Mouse (Mus musculus) retina, postnatal 1 day (tissue): ENCODE measurements around the gene Zfp189.

Experiments
- DNase-seq: peaks from one replicate; pipeline ENCODE4 v3.0.0-alpha.2; 2012

The Zfp189 gene

DNA sequence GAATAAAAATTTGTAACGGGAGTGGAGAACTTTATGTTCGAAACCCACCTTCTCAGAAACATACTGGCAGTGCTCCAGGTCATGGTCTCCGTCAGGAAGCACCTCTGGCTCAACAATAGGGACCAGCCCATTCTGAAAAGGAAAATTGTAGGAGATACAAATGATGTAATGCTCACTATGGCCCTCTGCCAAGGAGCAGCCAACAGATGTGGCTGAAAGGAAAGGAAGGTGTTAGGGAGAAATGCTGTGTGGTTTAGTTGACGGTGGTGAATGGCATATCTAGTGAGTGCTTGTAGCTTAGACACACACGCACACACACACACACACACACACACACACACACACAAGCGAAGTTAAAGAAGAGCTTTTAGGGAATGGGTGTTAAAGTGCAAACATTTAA lies 18.7 kb downstream of the Zfp189 start:
- no peak for DNase-seq

DNA sequence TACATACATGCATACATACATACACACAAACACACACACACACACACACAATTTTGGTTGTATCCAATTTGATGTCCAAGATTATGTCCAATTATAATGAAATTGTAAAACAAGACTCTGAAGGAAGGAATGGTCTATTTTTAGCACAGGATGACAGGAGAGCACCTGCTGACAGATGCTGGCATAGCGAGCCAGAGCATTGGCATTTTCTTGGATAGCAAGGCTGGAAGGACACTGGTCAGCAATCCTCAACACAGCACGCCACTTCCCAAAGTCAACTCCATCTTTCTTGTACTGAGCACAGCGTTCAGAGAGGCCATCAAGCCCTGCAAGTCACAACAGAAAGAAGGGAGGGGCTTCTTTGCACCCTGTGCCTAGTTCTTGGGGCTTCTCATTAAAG lies 20.0 kb downstream of the Zfp189 start:
- DNase-seq, result no peak

GRCm38 (mm10) chr4:49546026-49546425 lies 25.1 kb downstream of the Zfp189 start:
- DNase-seq, result no peak

DNA sequence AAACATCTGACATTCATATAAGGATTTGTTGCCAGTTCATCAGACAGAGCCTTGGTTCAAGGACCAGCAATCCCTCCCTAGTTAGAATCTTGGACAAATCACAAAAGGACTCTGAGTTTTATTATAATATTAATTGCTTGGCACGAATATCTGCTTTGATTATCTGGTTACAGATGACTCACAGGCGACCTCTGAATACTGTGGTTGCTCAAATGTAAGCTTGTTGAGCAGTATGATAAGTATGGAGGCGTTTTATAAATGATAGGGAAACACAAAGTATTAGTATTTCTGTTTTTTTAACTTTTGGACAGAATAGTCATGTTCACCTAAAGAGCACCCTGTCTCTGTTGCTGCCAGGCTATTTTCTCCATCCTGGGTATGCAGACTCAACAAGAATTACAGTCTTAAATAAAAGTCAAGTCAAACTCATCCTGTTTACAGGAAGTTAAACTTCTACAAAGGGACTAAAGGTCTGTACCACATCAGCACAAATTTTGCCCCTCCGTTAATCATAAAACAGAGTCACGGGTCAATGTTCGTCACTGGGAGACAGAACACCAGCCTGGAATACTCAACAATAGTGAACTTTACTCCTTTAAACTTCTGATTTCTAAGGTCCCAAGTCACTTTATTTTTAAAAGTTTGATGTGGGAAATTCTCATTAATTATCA lies 26.0 kb downstream of the Zfp189 start:
- DNase-seq, result no peak

DNA sequence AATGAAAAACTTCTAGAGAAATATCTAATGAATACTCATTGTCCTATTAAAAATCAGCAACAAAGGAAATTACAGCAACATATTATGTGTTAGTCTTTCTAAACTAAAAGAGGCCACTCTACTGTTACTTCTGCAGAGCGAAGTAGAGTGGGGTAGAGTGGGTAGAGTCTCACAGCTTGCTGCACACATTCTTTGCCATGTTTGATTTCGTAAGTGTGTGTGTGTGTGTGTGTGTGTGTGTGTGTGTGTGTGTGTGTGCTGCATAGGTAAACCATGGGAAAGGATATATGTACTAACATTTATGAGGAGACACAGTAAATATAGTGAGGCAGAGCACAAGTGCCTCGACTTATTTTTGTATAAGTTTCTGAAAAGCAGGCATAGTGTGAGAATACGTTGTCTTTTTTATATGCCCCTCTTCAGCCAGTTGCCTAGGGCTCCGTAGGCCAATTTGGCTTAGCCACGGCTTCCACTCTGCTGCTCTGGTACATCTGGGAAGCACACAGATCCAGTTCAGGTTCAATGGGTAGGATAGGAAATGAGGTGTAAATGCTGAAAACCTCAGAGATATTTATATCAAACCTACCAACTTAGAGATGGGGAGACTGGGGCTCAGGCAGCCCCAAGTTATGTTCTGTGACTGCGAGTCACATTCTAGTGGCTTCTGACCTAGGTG lies 26.7 kb downstream of the Zfp189 start:
- DNase-seq, result no peak

DNA sequence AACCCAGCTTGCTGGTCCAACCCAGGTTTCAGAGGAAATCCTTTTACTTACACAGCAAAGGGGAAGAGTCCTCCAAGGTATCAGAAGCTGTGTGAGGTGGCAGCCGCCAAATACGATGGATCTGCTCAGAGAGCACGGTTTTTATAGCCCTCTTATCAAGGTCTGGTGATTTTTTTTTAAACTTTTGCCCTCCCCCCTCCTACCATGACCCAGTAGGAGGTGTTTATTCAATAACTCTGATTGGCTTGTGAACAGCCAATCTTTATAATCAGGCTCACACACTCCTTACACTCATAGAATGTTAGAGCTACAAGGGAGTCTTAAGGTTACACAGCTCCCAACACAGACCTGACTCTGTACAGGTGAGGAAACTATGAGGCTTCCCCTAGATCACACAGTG lies 28.4 kb downstream of the Zfp189 start, which contains the start of gene Aldob:
Aldob (minus strand) TSS at position 164 of the 400 bp plus-strand sequence.
- DNase-seq, result no peak

GRCm38 (mm10) chr4:49553380-49553779 lies 32.4 kb downstream of the Zfp189 start:
- no peak for DNase-seq

DNA sequence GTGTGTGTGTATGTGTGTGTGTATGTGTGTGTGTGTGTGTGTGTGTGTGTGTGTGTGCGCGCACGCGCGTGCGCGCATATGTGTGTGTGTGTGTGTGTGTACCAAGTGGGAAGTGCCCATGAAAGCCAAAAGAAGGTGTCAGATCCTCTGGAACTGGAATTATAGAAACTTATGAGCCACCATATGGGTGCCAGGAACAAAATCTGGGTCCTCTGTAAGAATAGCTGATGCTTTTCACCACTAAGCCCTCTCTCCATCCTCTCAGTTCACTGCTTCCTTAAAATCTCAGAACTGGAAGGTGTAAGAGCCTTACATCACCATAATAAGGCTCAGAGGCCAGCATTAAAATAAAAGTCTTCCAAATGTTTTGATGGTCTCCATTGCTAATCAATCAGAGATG lies 36.4 kb downstream of the Zfp189 start:
- no peak for DNase-seq

DNA sequence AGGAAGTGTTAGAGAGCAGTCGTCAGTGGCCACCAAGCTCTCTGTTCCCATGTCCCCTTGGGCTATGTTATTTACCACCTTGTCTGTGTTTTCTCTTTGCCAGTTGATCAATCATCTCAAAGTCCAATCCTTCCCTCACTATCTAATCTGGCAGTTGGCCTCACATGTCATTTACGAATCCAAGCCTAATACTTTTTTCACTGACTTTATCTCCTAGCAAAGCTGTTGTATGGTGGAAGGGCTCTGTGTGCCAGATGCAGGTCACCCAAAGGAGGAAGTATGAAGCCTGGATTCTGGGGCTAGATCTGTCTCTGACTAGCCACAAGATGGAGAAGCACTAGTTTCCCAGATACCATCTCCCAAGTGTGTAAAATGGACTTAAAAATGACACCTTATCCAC lies 37.2 kb downstream of the Zfp189 start:
- no peak for DNase-seq

DNA sequence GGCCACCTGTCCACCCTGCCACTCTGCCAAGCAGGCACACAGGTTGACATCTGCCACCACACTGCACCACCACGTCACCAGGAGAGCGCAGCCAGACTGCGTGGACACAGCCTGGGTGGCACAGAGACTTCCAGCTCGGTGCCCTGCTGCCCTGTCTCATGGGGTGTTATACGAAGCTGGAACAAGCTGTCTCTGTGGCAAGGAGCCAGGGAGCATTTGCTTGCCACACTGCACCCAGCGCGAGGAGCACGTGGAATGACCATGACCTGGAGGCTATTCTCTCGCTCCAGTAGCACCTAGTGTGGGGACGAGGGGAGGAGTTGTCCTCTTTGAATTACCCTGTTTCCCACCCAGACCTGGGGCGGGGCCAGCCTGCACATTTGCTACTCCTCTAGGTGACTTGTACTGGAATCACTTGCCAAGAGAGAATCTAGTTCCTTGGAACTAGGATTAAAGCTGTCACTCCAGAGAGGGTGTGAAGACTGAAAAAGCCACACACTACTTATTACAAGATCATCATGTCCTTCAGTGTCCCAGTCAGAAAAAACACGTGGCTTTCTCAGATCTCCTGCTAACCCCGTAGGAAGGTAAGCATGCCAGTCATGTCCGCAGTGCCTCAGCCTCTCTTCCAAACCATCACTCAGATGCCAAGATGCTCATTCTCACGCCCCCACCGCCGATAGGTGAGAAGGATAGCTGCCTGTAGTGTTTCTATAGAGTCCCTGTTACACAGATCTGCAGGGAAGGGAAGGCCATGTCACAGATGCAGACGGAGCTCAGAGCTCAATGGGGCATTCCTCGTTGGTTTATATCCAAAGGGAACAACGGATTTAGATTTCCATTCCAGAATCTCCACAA lies 39.2 kb downstream of the Zfp189 start:
- DNase-seq, result peak; percentile 43

DNA sequence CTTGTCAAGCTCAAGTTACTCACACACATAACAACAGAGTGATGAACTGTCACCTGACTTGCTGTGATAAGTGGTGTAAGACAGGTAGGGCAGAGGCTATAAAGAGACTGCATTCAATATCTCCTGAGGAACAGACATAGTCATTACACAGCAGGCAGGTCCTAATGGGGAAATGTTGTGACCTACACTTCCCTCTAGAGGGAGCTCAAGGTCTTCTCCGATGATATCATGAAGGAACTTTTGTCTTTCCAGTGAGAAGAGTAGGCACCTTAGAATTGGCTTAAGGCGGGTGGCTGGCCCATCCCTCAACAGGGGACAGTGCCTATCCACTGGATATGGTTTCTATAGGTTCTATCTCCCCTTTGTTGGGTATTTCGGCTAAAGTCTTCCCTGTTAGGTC lies 46.6 kb downstream of the Zfp189 start:
- peak; percentile 84 for DNase-seq

- DNase-seq, result no peak
Measured at GRCm38 (mm10) chr4:49572194-49572593, 51.2 kb downstream of the Zfp189 start.
